ENCODE assay signal across 22 mouse cellular contexts in the genomic region with DNA sequence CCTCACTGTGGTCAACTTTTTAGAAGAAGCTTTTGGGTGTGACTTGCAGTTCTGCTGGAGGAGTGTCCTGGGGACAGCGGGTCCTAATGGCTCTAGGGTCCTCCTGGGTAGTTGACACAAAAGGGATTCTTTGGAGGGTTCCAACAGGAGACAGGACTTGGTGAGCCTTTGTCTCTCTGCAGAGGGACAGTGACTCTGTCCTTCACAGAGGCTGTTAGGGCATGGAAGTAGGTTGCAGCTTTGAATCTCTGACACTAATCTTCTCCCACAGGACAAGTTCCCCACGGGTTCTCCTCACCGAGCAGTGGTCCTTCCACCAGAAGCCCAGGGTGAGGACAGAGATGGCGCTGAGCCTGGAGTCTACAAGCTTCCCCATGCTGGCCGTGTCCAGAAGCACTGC. TPM values are rescaled to one million over a fixed set of nuclear protein-coding genes. Genes with fewer than 3 reads are reported as not detected.
"Had no signal": no experiment of that assay in that cellular context is flagged by ENCODE, and none has a peak within 500 bp of the region (broad histone marks: within the 10 kb centered on the region; RNA-seq: fewer than 3 reads in every experiment).

Gene Uts2r, plus strand, starts transcription at position 301 of the 400 bp plus-strand sequence.

- H3K36me3 ChIP-seq: midbrain, embryonic 10.5 days; midbrain, embryonic 12.5 days; neural tube, embryonic 13.5 days; neural tube, embryonic 15.5 days had no signal

- H3K27ac ChIP-seq: liver, embryonic 14.5 days; midbrain, embryonic 10.5 days; midbrain, embryonic 12.5 days; neural tube, embryonic 13.5 days; neural tube, embryonic 15.5 days had no signal

- H3K4me3 ChIP-seq: midbrain, embryonic 10.5 days; midbrain, embryonic 12.5 days; myocyte; neural tube, embryonic 13.5 days; neural tube, embryonic 15.5 days had no signal

- DNase-seq: lung, adult 18-20 months; lung, embryonic 14.5 days; lung, postnatal 10 days; lung, postnatal 4 days; midbrain, embryonic 14.5 days; retina, postnatal 1 day; right cerebral cortex, adult 18-20 months; thymus, adult 18-20 months; thymus, postnatal 14 days; thymus, postnatal 36 days had no signal

- H3K9me3 ChIP-seq: midbrain, embryonic 10.5 days; midbrain, embryonic 12.5 days; neural tube, embryonic 13.5 days; neural tube, embryonic 15.5 days had no signal

RNA-seq across cellular contexts. Expression of gene Uts2r, which starts in this region (rescaled TPM):
- total RNA-seq: megakaryocyte-erythroid progenitor cell, adult 5-6 weeks had no signal
- polyA plus RNA-seq: liver, embryonic 14.5 days; liver, embryonic 16.5 days; lung, embryonic 14.5 days; lung, embryonic 16.5 days; neural tube, embryonic 11.5 days; spleen, adult 2 months; stomach, embryonic 14.5 days had no signal
